Mouse (Mus musculus): ENCODE measurements at regions not wholly inside any gene's neighbourhood (a gene's known extent, or its start where the extent isn't known, plus 50 kb on each side); places are given as distances from the start of the nearest gene placed in this dataset.
A peak's percentile ranks its signal among the peaks of the same experiment; 100 is the strongest.

DNA sequence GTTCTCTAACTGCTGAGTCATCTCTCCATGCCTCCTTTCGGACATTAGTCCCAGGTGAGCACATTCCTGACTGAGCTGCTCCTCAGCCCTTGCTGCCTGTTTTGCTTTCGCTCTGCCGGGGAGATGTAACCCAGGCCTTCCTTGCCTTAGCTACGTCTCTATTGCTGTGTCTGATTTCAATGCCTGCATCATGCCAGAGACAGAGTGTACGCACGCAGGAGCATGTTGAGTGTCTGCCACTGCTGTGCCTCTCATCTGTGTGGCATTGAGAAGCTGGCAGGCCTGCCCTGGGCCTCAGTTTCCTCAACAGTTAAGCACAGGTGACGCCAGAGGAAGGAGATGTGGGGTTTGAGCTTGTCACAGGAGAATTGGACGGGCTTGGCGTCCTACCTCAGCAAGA is 55.7 kb upstream of the Eef2kmt start:
- Histone ChIP-seq H3K27ac (replicated peaks; ENCODE audit: low read depth, low read length) (no peak overlapping the region), H3K4me1 (ENCODE audit: control insufficient read depth, insufficient read depth, insufficient read length, low read length) (no peaks in the 10 kb centered on the region), H3K4me3 (ENCODE audit: insufficient read depth, low read depth, low read length) (no peak overlapping the region)

DNA sequence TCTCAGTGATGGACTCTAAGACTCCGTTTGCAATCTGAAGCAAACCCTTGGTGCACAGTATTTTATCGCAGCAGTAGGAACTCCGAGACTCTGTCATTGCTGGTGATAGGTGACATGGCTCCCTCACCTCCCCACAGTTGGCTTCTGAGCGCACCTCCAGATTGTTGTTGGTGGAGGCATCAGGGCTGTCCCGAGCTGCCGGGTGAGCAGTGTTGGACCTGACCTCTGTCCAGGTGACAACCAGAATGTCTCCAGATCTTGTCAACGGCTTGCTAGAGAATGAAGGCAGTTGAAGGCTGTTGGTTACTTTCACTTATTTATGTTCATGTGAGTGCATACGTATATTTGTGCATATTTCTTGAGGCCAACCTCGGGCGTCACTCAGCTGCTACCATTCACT is 55.0 kb upstream of the Eef2kmt start:
- Histone ChIP-seq H3K4me3 (ENCODE audit: insufficient read depth, low read depth, low read length) (no peak overlapping the region), H3K4me1 (ENCODE audit: control insufficient read depth, insufficient read depth, insufficient read length, low read length) (no peaks in the 10 kb centered on the region), H3K27ac (replicated peaks; ENCODE audit: low read depth, low read length) (no peak overlapping the region)

DNA sequence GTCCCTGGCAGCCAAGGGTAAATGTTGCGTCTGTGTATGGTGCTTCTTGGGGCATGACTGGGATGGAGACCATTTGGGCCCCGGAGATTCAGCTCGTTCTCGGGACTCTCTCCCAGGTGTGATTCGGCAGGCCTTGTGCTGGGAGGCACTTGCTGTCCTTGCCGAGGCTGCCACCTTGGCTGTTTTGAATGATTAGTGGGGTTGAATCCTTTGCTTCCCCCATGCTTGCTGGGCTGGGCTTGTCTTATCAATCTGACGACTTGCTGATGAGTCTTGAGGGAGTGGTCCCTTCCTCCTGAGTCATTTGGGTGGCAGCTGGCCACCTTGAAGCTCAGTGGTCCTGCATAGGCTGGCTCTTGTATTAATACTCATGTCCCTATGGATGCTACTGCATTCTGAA is 52.0 kb upstream of the Eef2kmt start:
- no peak overlapping the region for H3K27ac ChIP-seq (replicated peaks; ENCODE audit: low read depth, low read length)
- no peak overlapping the region for H3K4me3 ChIP-seq (ENCODE audit: insufficient read depth, low read depth, low read length)
- H3K4me1 ChIP-seq (ENCODE audit: control insufficient read depth, insufficient read depth, insufficient read length, low read length) = peaks cover 4% of the 10 kb centered on the region; the same call in 1 of the 2 replicates

DNA sequence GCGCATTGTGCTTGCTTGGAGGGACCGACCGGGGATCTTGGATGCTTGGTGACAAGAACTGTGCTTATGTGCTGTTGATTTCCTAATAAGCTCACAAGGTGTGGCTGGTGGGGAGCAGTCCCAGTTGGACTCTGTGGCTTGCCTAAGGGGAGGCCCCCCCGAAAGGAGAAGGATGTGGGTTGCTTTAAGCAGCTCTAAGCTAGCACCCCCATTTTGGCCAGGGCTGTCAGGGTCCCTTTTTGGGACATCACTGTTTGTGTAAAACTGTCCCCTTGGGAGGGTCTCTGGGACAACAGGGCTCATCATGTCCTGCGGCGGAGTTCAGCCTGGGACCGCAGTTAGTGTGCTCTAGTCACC is 51.4 kb upstream of the Eef2kmt start:
- Histone ChIP-seq H3K27ac (replicated peaks; ENCODE audit: low read depth, low read length) (no peak overlapping the region), H3K4me3 (ENCODE audit: insufficient read depth, low read depth, low read length) (peak overlapping the region; percentile 61), H3K4me1 (ENCODE audit: control insufficient read depth, insufficient read depth, insufficient read length, low read length) (peaks cover 4% of the 10 kb centered on the region; the same call in 1 of the 2 replicates)

DNA sequence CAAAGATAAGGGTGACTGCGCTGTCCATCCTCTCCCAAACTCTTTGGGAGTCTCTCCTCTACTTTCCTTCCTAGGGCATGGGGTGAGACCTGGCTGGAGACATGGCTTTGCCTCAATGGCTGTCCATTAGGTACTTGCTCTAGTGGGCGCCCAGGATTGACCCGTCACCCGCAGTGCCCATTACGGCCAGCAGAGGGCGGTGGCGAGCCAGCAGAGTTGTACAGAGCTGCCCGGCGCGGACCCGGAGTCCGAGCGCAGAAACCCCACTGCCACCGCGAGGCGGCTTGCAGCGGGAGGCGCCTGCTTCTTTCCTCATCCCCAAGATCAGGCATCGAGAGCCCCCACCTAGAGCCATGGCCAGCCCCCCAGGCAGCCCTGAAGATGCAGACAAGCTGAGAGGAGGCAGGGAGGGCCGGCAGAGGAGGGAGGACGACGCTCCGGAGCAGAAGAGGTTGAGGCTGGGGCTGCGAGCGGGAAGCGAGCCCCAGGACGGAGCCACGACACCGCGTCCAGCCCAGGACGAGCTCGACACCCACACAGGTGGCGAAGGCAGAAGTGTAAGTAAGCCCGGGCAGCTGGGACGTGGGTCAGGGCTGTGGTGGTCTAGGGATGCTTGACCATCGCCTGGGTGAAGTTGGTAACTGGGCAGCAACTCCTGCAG is 50.9 kb upstream of the Eef2kmt start:
- Histone ChIP-seq H3K27ac (replicated peaks; ENCODE audit: low read depth, low read length) (no peak overlapping the region), H3K4me3 (ENCODE audit: insufficient read depth, low read depth, low read length) (peak overlapping the region; percentile 61), H3K4me1 (ENCODE audit: control insufficient read depth, insufficient read depth, insufficient read length, low read length) (peaks cover 4% of the 10 kb centered on the region; the same call in 1 of the 2 replicates)
